In genomic region chr12:14883136-14883535, GRCm38 (mm10) we compare ENCODE assay signal across 12 mouse cellular contexts.
"Had no signal": no experiment of that assay in that cellular context is flagged by ENCODE, and none has a peak within 500 bp of the region (broad histone marks: within the 10 kb centered on the region; RNA-seq: fewer than 3 reads in every experiment).

No protein-coding gene starts in this region.

- DNase-seq: left cerebral cortex, postnatal 4 days; liver; liver, embryonic 13.5 days; liver, postnatal 0 days; lung, adult 18-20 months; lung, adult 2 months; lung, embryonic 14.5 days; lung, postnatal 10 days; lung, postnatal 14 days; lung, postnatal 36 days; lung, postnatal 4 days; midbrain, embryonic 14.5 days had no signal
